Mouse (Mus musculus): Measurements from ENCODE around the gene Hoxb7. TPM values are rescaled to one million over a fixed set of nuclear protein-coding genes. Genes with fewer than 3 reads are reported as not detected.

Gene Hoxb7
- polyA plus RNA-seq, 1 experiment from 2014 or later: 58.6 TPM

- no peaks in the 10 kb centered on the region for H3K9me3 ChIP-seq (ENCODE audit: control insufficient read depth, low read length)
- H3K27ac ChIP-seq (ENCODE audit: low read depth, low read length): peak overlapping the region; percentile 100
- peak overlapping the region; percentile 95 for H3K4me2 ChIP-seq (replicated peaks; ENCODE audit: low read depth, low read length)
- 26% methylated on average over 5 of the region's 5 CpGs for WGBS
- H3K9ac ChIP-seq (ENCODE audit: low read depth, low read length): peak overlapping the region; percentile 99
- H3K4me3 ChIP-seq (ENCODE audit: low read length): peak overlapping the region; percentile 15; the same call in 1 of the 2 replicates
- ATAC-seq (ENCODE audit: low FRiP score, low TSS enrichment): no peak
- H3K27me3 ChIP-seq (ENCODE audit: control insufficient read depth, insufficient read depth, low read length): no peaks in the 10 kb centered on the region
- peaks cover 30% of the 10 kb centered on the region for H3K36me3 ChIP-seq (ENCODE audit: control insufficient read depth, insufficient read depth, low read length)
- H3K4me1 ChIP-seq (ENCODE audit: control insufficient read depth, insufficient read depth, low read length): peaks cover 89% of the 10 kb centered on the region
Measured at GRCm38 (mm10) chr11:96327750-96328149, 41.3 kb downstream of the Hoxb7 start.

- Histone ChIP-seq H3K36me3 (ENCODE audit: control insufficient read depth, insufficient read depth, low read length) (peaks cover 35% of the 10 kb centered on the region), H3K27ac (ENCODE audit: low read depth, low read length) (peak overlapping the region; percentile 100; the same call in 1 of the 2 replicates), H3K9me3 (ENCODE audit: control insufficient read depth, low read length) (no peaks in the 10 kb centered on the region), H3K4me1 (ENCODE audit: control insufficient read depth, insufficient read depth, low read length) (peaks cover 89% of the 10 kb centered on the region), H3K4me2 (replicated peaks; ENCODE audit: low read depth, low read length) (peak overlapping the region; percentile 95), H3K27me3 (ENCODE audit: control insufficient read depth, insufficient read depth, low read length) (no peaks in the 10 kb centered on the region), H3K9ac (ENCODE audit: low read depth, low read length) (peak overlapping the region; percentile 99; the same call in 1 of the 2 replicates), H3K4me3 (ENCODE audit: low read length) (peak overlapping the region; percentile 4; the same call in 1 of the 2 replicates)
- WGBS: 9% methylated on average over 8 of the region's 8 CpGs
- no peak for ATAC-seq (ENCODE audit: low FRiP score, low TSS enrichment)
Measured at GRCm38 (mm10) chr11:96328605-96329004, 42.2 kb downstream of the Hoxb7 start.

GRCm38 (mm10) chr11:96332105-96332504, 45.7 kb downstream of the Hoxb7 start:
- WGBS: 6% methylated on average over 8 of the region's 8 CpGs
- H3K27me3 ChIP-seq (ENCODE audit: control insufficient read depth, insufficient read depth, low read length): no peaks in the 10 kb centered on the region
- peaks cover 90% of the 10 kb centered on the region for H3K4me1 ChIP-seq (ENCODE audit: control insufficient read depth, insufficient read depth, low read length)
- H3K9me3 ChIP-seq (ENCODE audit: control insufficient read depth, low read length): no peaks in the 10 kb centered on the region
- H3K36me3 ChIP-seq (ENCODE audit: control insufficient read depth, insufficient read depth, low read length): peaks cover 39% of the 10 kb centered on the region
- ATAC-seq (ENCODE audit: low FRiP score, low TSS enrichment): no peak
- H3K9ac ChIP-seq (ENCODE audit: low read depth, low read length): peak overlapping the region; percentile 86
- peak overlapping the region; percentile 70 for H3K4me2 ChIP-seq (replicated peaks; ENCODE audit: low read depth, low read length)
- H3K27ac ChIP-seq (ENCODE audit: low read depth, low read length): peak overlapping the region; percentile 100
- H3K4me3 ChIP-seq (ENCODE audit: low read length): peak overlapping the region; percentile 38

GRCm38 (mm10) chr11:96332618-96333032, 46.2 kb downstream of the Hoxb7 start:
- Histone ChIP-seq H3K27me3 (ENCODE audit: control insufficient read depth, insufficient read depth, low read length) (no peaks in the 10 kb centered on the region), H3K4me2 (replicated peaks; ENCODE audit: low read depth, low read length) (peak overlapping the region; percentile 70), H3K27ac (ENCODE audit: low read depth, low read length) (peak overlapping the region; percentile 100), H3K4me1 (ENCODE audit: control insufficient read depth, insufficient read depth, low read length) (peaks cover 91% of the 10 kb centered on the region), H3K9ac (ENCODE audit: low read depth, low read length) (peak overlapping the region; percentile 86), H3K9me3 (ENCODE audit: control insufficient read depth, low read length) (no peaks in the 10 kb centered on the region), H3K36me3 (ENCODE audit: control insufficient read depth, insufficient read depth, low read length) (peaks cover 40% of the 10 kb centered on the region), H3K4me3 (ENCODE audit: low read length) (peak overlapping the region; percentile 38)
- WGBS: 6% methylated on average over 33 of the region's 35 CpGs
- peak; percentile 40 for ATAC-seq (ENCODE audit: low FRiP score, low TSS enrichment)

- peak overlapping the region; percentile 38 for H3K4me3 ChIP-seq (ENCODE audit: low read length)
- peak overlapping the region; percentile 86 for H3K9ac ChIP-seq (ENCODE audit: low read depth, low read length)
- H3K27me3 ChIP-seq (ENCODE audit: control insufficient read depth, insufficient read depth, low read length): no peaks in the 10 kb centered on the region
- H3K9me3 ChIP-seq (ENCODE audit: control insufficient read depth, low read length): no peaks in the 10 kb centered on the region
- peak; percentile 60 for ATAC-seq (ENCODE audit: low FRiP score, low TSS enrichment)
- WGBS: 9% methylated on average over 17 of the region's 17 CpGs
- peaks cover 92% of the 10 kb centered on the region for H3K4me1 ChIP-seq (ENCODE audit: control insufficient read depth, insufficient read depth, low read length)
- peaks cover 42% of the 10 kb centered on the region for H3K36me3 ChIP-seq (ENCODE audit: control insufficient read depth, insufficient read depth, low read length)
- H3K4me2 ChIP-seq (replicated peaks; ENCODE audit: low read depth, low read length): peak overlapping the region; percentile 70
- peak overlapping the region; percentile 100 for H3K27ac ChIP-seq (ENCODE audit: low read depth, low read length)
Measured at GRCm38 (mm10) chr11:96333241-96334001, 47.0 kb downstream of the Hoxb7 start.

- peak overlapping the region; percentile 70 for H3K4me2 ChIP-seq (replicated peaks; ENCODE audit: low read depth, low read length)
- H3K27ac ChIP-seq (ENCODE audit: low read depth, low read length): peak overlapping the region; percentile 100
- H3K9ac ChIP-seq (ENCODE audit: low read depth, low read length): peak overlapping the region; percentile 86
- no peaks in the 10 kb centered on the region for H3K9me3 ChIP-seq (ENCODE audit: control insufficient read depth, low read length)
- peaks cover 42% of the 10 kb centered on the region for H3K36me3 ChIP-seq (ENCODE audit: control insufficient read depth, insufficient read depth, low read length)
- WGBS: 23% methylated on average over 2 of the region's 2 CpGs
- ATAC-seq (ENCODE audit: low FRiP score, low TSS enrichment): 0 out of 2 replicates have a peak, but pooled peaks have one; percentile 3
- H3K27me3 ChIP-seq (ENCODE audit: control insufficient read depth, insufficient read depth, low read length): no peaks in the 10 kb centered on the region
- H3K4me3 ChIP-seq (ENCODE audit: low read length): peak overlapping the region; percentile 38
- peaks cover 94% of the 10 kb centered on the region for H3K4me1 ChIP-seq (ENCODE audit: control insufficient read depth, insufficient read depth, low read length)
Measured at GRCm38 (mm10) chr11:96334002-96334364, 47.6 kb downstream of the Hoxb7 start.

- Histone ChIP-seq H3K9ac (ENCODE audit: low read depth, low read length) (peak overlapping the region; percentile 25; the same call in 1 of the 2 replicates), H3K4me3 (ENCODE audit: low read length) (no peak overlapping the region), H3K4me2 (replicated peaks; ENCODE audit: low read depth, low read length) (peak overlapping the region; percentile 70), H3K36me3 (ENCODE audit: control insufficient read depth, insufficient read depth, low read length) (peaks cover 40% of the 10 kb centered on the region), H3K4me1 (ENCODE audit: control insufficient read depth, insufficient read depth, low read length) (peaks cover 95% of the 10 kb centered on the region), H3K27me3 (ENCODE audit: control insufficient read depth, insufficient read depth, low read length) (no peaks in the 10 kb centered on the region), H3K27ac (ENCODE audit: low read depth, low read length) (peak overlapping the region; percentile 100), H3K9me3 (ENCODE audit: control insufficient read depth, low read length) (no peaks in the 10 kb centered on the region)
- WGBS: 41% methylated on average over 3 of the region's 3 CpGs
- no peak for ATAC-seq (ENCODE audit: low FRiP score, low TSS enrichment)
Measured at GRCm38 (mm10) chr11:96334998-96335397, 48.6 kb downstream of the Hoxb7 start.

GRCm38 (mm10) chr11:96336597-96336996, 50.2 kb downstream of the Hoxb7 start:
- Histone ChIP-seq H3K27me3 (ENCODE audit: control insufficient read depth, insufficient read depth, low read length) (no peaks in the 10 kb centered on the region), H3K4me2 (replicated peaks; ENCODE audit: low read depth, low read length) (0 out of 2 replicates have a peak overlapping the region, but pooled peaks have one; percentile 5), H3K4me3 (ENCODE audit: low read length) (no peak overlapping the region), H3K27ac (ENCODE audit: low read depth, low read length) (peak overlapping the region; percentile 100; the same call in 1 of the 2 replicates), H3K9ac (ENCODE audit: low read depth, low read length) (peak overlapping the region; percentile 19; the same call in 1 of the 2 replicates), H3K9me3 (ENCODE audit: control insufficient read depth, low read length) (no peaks in the 10 kb centered on the region), H3K36me3 (ENCODE audit: control insufficient read depth, insufficient read depth, low read length) (peaks cover 31% of the 10 kb centered on the region), H3K4me1 (ENCODE audit: control insufficient read depth, insufficient read depth, low read length) (peaks cover 86% of the 10 kb centered on the region)
- WGBS: 10% methylated on average over 2 of the region's 2 CpGs
- ATAC-seq (ENCODE audit: low FRiP score, low TSS enrichment): no peak

- H3K4me2 ChIP-seq (replicated peaks; ENCODE audit: low read depth, low read length): 0 out of 2 replicates have a peak overlapping the region, but pooled peaks have one; percentile 5
- no peaks in the 10 kb centered on the region for H3K9me3 ChIP-seq (ENCODE audit: control insufficient read depth, low read length)
- H3K36me3 ChIP-seq (ENCODE audit: control insufficient read depth, insufficient read depth, low read length): peaks cover 32% of the 10 kb centered on the region
- H3K4me1 ChIP-seq (ENCODE audit: control insufficient read depth, insufficient read depth, low read length): peaks cover 84% of the 10 kb centered on the region
- H3K27ac ChIP-seq (ENCODE audit: low read depth, low read length): peak overlapping the region; percentile 100
- H3K9ac ChIP-seq (ENCODE audit: low read depth, low read length): peak overlapping the region; percentile 19; the same call in 1 of the 2 replicates
- no peak overlapping the region for H3K4me3 ChIP-seq (ENCODE audit: low read length)
- H3K27me3 ChIP-seq (ENCODE audit: control insufficient read depth, insufficient read depth, low read length): no peaks in the 10 kb centered on the region
- ATAC-seq (ENCODE audit: low FRiP score, low TSS enrichment): no peak
- 24% methylated on average over 6 of the region's 6 CpGs for WGBS
Measured at GRCm38 (mm10) chr11:96337026-96337425, 50.6 kb downstream of the Hoxb7 start.

All from kidney, embryonic 14.5 days (tissue).